ENCODE assay signal across 9 mouse cellular contexts in genomic region chr11:95258490-95258889, GRCm38 (mm10). TPM values are rescaled to one million over a fixed set of nuclear protein-coding genes. Genes with fewer than 3 reads are reported as not detected.
DNase-seq lines count a peak whose midpoint lies in the region; ATAC-seq and TF ChIP-seq lines count a peak whose summit lies in the region.
"Had no signal": no experiment of that assay in that cellular context is flagged by ENCODE, and none has a peak within 500 bp of the region (broad histone marks: within the 10 kb centered on the region; RNA-seq: fewer than 3 reads in every experiment).

No protein-coding gene starts in this region.

- TF ChIP-seq EP300 in heart, postnatal 0 days (IDR thresholded peaks at IDR 0.05; ENCODE audit: low read depth) = no peak

- H3K9me3 ChIP-seq in E14TG2a.4 (ENCODE audit: low read length) = no peaks in the 10 kb centered on the region
- H3K9me3 ChIP-seq in forebrain, embryonic 13.5 days (replicated peaks) = no peaks in the 10 kb centered on the region
- no peaks in the 10 kb centered on the region for H3K9me3 ChIP-seq in heart, postnatal 0 days (replicated peaks; ENCODE audit: control insufficient read depth, low read length)
- no peaks in the 10 kb centered on the region for H3K9me3 ChIP-seq in lung, embryonic 15.5 days

- DNase-seq in c-Kit-positive CD71-positive TER-119-negative erythroid progenitor cells, embryonic 14.5 days (ENCODE audit: low read depth) = peak; percentile 63
- DNase-seq in heart, postnatal 0 days (ENCODE audit: low spot score) = peak; percentile 67
- DNase-seq in kidney, postnatal 4 days = peak; percentile 93 to 94
- peak; percentile 62 to 70 for DNase-seq in thymus, adult 18-20 months

- H3K9ac ChIP-seq in forebrain, embryonic 13.5 days = peak overlapping the region; percentile 59
- peak overlapping the region; percentile 42 for H3K9ac ChIP-seq in heart, postnatal 0 days (replicated peaks; ENCODE audit: low read depth, low read length)
- H3K9ac ChIP-seq in lung, embryonic 15.5 days = peak overlapping the region; percentile 71

- WGBS in forebrain, embryonic 13.5 days = under 1% methylated on average over 26 of the region's 26 CpGs
- 2% methylated on average over 26 of the region's 26 CpGs for WGBS in heart, postnatal 0 days
- 1% methylated on average over 26 of the region's 26 CpGs for WGBS in lung, embryonic 15.5 days

- H3K4me2 ChIP-seq in forebrain, embryonic 13.5 days = peak overlapping the region; percentile 82
- H3K4me2 ChIP-seq in heart, postnatal 0 days (ENCODE audit: low read depth, low read length) = peak overlapping the region; percentile 69
- H3K4me2 ChIP-seq in lung, embryonic 15.5 days = peak overlapping the region; percentile 96

- H3K36me3 ChIP-seq in E14TG2a.4 (ENCODE audit: insufficient read depth, low read length) = no peaks in the 10 kb centered on the region
- H3K36me3 ChIP-seq in forebrain, embryonic 13.5 days (ENCODE audit: poor library complexity, severe bottlenecking) = no peaks in the 10 kb centered on the region
- no peaks in the 10 kb centered on the region for H3K36me3 ChIP-seq in heart, postnatal 0 days (replicated peaks; ENCODE audit: control insufficient read depth, insufficient read depth, low read length)
- H3K36me3 ChIP-seq in lung, embryonic 15.5 days = no peaks in the 10 kb centered on the region

- peaks cover 52% of the 10 kb centered on the region for H3K4me1 ChIP-seq in E14TG2a.4 (replicated peaks; ENCODE audit: low read depth, low read length)
- H3K4me1 ChIP-seq in forebrain, embryonic 13.5 days = peaks cover 15% of the 10 kb centered on the region
- H3K4me1 ChIP-seq in heart, postnatal 0 days (ENCODE audit: control insufficient read depth, insufficient read depth) = 0 out of 2 replicates have a peak, but pooled peaks cover 6% of the 10 kb centered on the region
- H3K4me1 ChIP-seq in lung, embryonic 15.5 days = peaks cover 16% of the 10 kb centered on the region

- H3K27ac ChIP-seq in forebrain, embryonic 13.5 days = no peak overlapping the region
- peak overlapping the region; percentile 33 for H3K27ac ChIP-seq in heart, postnatal 0 days (ENCODE audit: low read depth)
- peak overlapping the region; percentile 81 for H3K27ac ChIP-seq in lung, embryonic 15.5 days

- peak; percentile 43 for TF ChIP-seq CTCF in E14TG2a.4 (conservative IDR thresholded peaks at IDR 0.05; ENCODE audit: low read length)
- peak; percentile 44 for TF ChIP-seq CTCF in heart, postnatal 0 days (IDR thresholded peaks at IDR 0.05; ENCODE audit: low read depth)

- peaks cover 51% of the 10 kb centered on the region for H3K27me3 ChIP-seq in E14TG2a.4 (ENCODE audit: insufficient read depth, low read length)
- H3K27me3 ChIP-seq in forebrain, embryonic 13.5 days = peaks cover 12% of the 10 kb centered on the region
- H3K27me3 ChIP-seq in heart, postnatal 0 days (ENCODE audit: control insufficient read depth, insufficient read depth, low read length) = 0 out of 2 replicates have a peak, but pooled peaks cover 8% of the 10 kb centered on the region
- H3K27me3 ChIP-seq in lung, embryonic 15.5 days = no peaks in the 10 kb centered on the region

- H3K4me3 ChIP-seq in E14TG2a.4 (replicated peaks; ENCODE audit: low read length) = peak overlapping the region; percentile 85
- H3K4me3 ChIP-seq in forebrain, embryonic 13.5 days = peak overlapping the region; percentile 48
- H3K4me3 ChIP-seq in heart, postnatal 0 days (ENCODE audit: low read depth, low read length) = peak overlapping the region; percentile 53
- peak overlapping the region; percentile 69 for H3K4me3 ChIP-seq in lung, embryonic 15.5 days

- no peak for ATAC-seq in forebrain, embryonic 13.5 days
- ATAC-seq in heart, postnatal 0 days (ENCODE audit: insufficient read depth, low read depth) = peak; percentile 64
- peak; percentile 75 for ATAC-seq in lung, embryonic 15.5 days (ENCODE audit: borderline replicate concordance, extremely low read depth, low FRiP score, low TSS enrichment)
- ATAC-seq in neutrophil, adult 5-6 weeks (ENCODE audit: extremely low read depth, insufficient number of reproducible peaks, low FRiP score, poor library complexity, severe bottlenecking) = peak; percentile 58

RNA-seq across cellular contexts. Expression of gene Tac4, which starts 2.8 kb away (rescaled TPM):
- polyA plus RNA-seq in forebrain, embryonic 13.5 days (2015; fragmentation: Nextera tagmentation; extraction: Ambion mirVana) = not detected in 2 replicates
- total RNA-seq in heart, postnatal 0 days (2014; rRNA removed; ENCODE audit: low replicate concordance) = not detected in 2 replicates
- polyA plus RNA-seq in heart, postnatal 0 days (2015; fragmentation: Nextera tagmentation; extraction: Ambion mirVana) = not detected in 2 replicates
- 0.16 TPM in 1 of 2 replicates, not detected in the other for polyA plus RNA-seq in lung, embryonic 15.5 days (2015; fragmentation: Nextera tagmentation; extraction: Ambion mirVana)
- 0.86 TPM in 1 of 2 replicates, not detected in the other for total RNA-seq in neutrophil, adult 5-6 weeks (2017)
- total RNA-seq: layer of hippocampus, adult 18-20 months had no signal

RNA-seq across cellular contexts. Expression of gene Kat7, which starts 51.6 kb away (rescaled TPM):
- polyA plus RNA-seq in forebrain, embryonic 13.5 days (2015; fragmentation: Nextera tagmentation; extraction: Ambion mirVana) = 66.0 and 77.5 TPM in 2 replicates
- 54.7 and 85.6 TPM in 2 replicates for total RNA-seq in heart, postnatal 0 days (2014; rRNA removed; ENCODE audit: low replicate concordance)
- 28.5 and 29.9 TPM in 2 replicates for polyA plus RNA-seq in heart, postnatal 0 days (2015; fragmentation: Nextera tagmentation; extraction: Ambion mirVana)
- 78.0 and 80.1 TPM in 2 replicates for polyA plus RNA-seq in lung, embryonic 15.5 days (2015; fragmentation: Nextera tagmentation; extraction: Ambion mirVana)
- 63.7 and 69.5 TPM in 2 replicates for total RNA-seq in neutrophil, adult 5-6 weeks (2017)
